Mouse (Mus musculus): Measurements from ENCODE around the gene Coro6. TPM values are rescaled to one million over a fixed set of nuclear protein-coding genes. Genes with fewer than 3 reads are reported as not detected.

Coro6 gene
- polyA plus RNA-seq (2014; fragmentation: Illumina TruSeq; extraction: RNeasy Lipid Tissue Mini Kit (QIAGEN cat#74804); ENCODE audit: low read depth, low replicate concordance) = not detected

DNA sequence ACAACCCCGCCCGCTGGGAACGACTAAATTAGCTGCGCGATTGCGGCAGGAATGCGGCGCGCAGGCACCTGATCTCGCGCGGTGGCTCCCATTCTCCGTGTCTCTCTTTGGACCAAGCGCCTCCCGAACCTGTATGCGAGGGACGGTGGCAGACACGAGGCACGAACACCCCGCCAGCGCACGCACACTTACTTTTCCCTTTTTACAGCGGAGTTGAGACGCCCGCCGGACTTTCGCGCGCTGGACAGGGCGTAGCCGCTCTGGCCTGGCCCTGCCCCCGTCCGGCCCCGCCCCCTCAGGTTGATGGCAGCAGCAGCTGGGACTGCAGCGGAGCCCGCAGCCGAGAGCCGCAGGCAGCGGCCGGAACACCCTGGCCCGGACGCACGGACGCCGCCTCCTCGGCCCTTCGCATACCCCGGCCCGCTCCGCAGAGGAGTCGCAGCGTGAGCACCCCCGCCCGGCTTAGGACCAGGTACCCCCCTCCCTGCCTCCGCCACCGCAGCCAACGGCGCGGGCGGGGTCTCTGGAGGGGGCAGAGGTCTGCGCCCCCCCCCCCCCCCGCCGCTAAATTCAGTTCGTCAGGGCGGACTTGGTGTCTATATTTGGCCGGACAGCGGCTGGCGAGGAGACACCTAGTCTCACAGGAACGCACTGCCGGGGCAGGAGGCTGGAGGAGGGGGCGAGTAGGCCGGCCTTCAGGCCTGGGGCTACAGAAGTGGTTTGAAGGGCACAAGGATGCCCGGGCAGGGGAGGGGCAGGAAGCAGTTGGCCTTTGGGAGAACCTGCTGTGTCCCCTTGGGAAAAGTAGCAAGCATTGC is at the start of gene Coro6:
TSS of gene Coro6 (plus strand) at position 129 of the 818 bp plus-strand sequence.

DNA sequence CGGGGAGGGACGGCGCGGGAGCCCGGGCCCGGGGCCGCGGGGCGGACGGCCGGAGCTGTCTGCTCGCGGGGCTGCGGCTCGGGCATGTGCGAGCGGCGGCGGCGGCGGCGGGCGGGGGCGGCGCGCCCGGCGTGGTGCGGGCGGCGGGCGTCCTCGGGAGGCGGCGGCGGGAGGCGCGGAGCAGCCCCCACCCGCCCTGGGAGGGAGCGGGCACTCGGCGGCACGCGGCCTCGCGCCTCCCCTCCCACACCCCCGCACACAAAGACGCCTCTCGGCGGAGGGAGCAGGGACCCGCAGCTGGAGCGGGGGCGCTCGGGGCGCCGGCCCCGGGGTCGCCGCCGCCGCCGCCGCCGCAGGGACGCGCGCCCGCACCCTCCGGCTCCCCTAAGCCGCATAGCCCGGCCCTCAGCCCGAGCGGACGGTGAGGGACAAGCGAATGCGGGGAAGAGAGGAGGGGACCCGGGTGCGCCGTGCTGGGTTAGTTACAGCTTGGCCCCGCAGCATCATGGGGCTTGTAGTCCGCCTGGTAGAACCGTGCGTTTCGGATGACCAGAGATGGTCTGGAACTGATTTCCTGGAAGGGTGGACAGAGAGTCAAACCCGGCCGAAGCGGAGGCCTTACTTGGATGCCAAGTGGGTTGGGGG is 27.5 kb downstream of the Coro6 start, which contains the start of gene Ankrd13b:
TSS of gene Ankrd13b (minus strand) at position 88 of the 645 bp plus-strand sequence.

DNA sequence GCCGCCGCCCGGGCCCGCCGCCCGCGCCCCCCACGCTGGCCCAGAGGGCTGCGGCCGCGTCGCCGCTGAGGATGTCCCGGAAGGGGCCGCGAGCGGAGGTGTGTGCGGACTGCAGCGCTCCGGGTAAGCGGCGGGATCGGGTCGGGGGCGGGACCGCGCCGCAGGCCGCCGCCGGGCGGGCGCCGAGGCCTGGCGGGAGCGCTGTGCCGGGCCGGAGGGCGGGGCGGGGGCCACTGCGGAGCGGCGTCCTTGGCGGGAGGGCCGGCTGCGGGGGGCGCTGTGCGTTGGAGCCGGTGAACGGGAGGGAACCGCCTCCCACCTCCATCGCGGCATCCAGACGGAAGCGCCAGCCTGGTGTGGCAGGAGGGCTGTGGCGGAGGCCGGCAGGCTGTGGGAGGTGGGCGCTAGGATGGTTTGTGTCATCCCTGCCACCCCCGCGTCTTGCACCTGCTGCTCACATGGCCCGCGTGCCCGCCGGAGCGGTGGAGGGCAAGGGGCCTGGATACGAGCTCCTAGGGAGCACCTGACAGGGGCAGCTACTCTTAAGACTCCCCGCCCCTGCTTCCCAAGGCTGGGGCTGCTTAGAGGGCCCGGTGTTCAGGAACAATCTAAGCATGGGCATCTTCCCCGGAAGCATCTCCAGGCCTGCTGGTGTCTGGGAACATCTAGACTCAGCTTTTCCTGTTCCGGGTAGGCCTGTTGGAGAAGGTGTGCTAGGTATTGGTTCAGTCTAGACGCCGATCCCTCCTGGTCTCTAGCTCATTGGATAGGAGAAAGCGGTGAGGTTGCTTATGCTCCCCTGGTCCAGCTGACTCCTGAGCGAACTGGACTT is 31.5 kb downstream of the Coro6 start, which contains the start of gene Git1:
TSS of gene Git1 (plus strand) at position 51 of the 832 bp plus-strand sequence.

DNA sequence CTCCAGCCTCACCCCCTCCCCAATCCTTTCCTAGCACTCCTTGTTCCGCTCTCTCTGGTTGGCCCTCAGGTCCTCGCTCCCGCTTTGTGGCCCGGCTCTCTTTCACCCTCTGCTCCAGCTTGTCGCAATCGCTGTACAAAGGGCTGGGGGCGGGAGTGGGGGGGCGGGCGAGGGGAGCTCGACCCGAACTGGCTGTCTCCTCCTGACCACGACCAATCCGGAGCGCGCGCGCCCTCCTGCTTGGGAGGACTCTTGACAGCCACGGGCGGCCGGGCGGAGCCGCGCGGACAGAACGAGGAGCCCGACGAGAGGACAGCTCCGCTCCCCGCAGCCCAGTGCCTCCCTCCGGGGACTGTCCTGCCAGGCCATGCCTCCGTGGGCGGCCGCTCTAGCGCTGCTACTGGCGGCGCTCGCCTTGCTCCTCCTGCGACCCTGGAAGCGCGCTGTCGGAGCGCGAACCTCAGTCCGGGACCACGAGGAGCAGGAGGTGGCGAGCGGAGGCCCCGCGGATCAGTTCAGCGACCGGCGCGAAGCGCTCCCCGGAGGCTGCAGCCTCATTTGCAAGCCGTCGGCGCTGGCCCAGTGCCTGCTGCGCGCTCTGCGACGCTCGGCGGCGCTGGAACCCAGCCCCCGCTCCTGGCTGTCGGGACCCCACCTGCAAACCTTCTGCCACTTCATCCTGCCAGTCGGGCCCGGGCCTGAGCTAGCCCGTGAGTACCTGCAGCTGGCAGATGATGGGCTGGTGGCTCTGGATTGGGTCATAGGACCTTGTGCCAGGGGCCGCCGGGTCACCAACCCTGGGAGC is 52.8 kb downstream of the Coro6 start, which contains the start of gene Abhd15:
TSS of gene Abhd15 (plus strand) at position 290 of the 805 bp plus-strand sequence.

GRCm38 (mm10) chr11:77515637-77516552 is 53.7 kb downstream of the Coro6 start, which contains the start of gene Trp53i13:
TSS of gene Trp53i13 (minus strand) at chr11:77515980.

GRCm38 (mm10) chr11:77519043-77519442 is 56.8 kb downstream of the Coro6 start, which contains the start of gene Gm10392:
TSS of gene Gm10392 (minus strand) at chr11:77519198.

Other genes with a start within 250 kb of the Coro6 start
- 14.1 TPM for gene Ssh2, start 246.1 kb upstream of the Coro6 start, polyA plus RNA-seq (2014; fragmentation: Illumina TruSeq; extraction: RNeasy Lipid Tissue Mini Kit (QIAGEN cat#74804); ENCODE audit: low read depth, low replicate concordance)
- not detected for gene Ankrd13b, start 27.3 kb downstream of the Coro6 start, polyA plus RNA-seq (2014; fragmentation: Illumina TruSeq; extraction: RNeasy Lipid Tissue Mini Kit (QIAGEN cat#74804); ENCODE audit: low read depth, low replicate concordance)
- 0.99 TPM for gene Git1, start 31.2 kb downstream of the Coro6 start, polyA plus RNA-seq (2014; fragmentation: Illumina TruSeq; extraction: RNeasy Lipid Tissue Mini Kit (QIAGEN cat#74804); ENCODE audit: low read depth, low replicate concordance)
- 2.3 TPM for gene Abhd15, start 52.7 kb downstream of the Coro6 start, polyA plus RNA-seq (2014; fragmentation: Illumina TruSeq; extraction: RNeasy Lipid Tissue Mini Kit (QIAGEN cat#74804); ENCODE audit: low read depth, low replicate concordance)
- gene Trp53i13, start 53.6 kb downstream of the Coro6 start, polyA plus RNA-seq (2014; fragmentation: Illumina TruSeq; extraction: RNeasy Lipid Tissue Mini Kit (QIAGEN cat#74804); ENCODE audit: low read depth, low replicate concordance) = not detected
- gene Gm10392, start 56.8 kb downstream of the Coro6 start, polyA plus RNA-seq (2014; fragmentation: Illumina TruSeq; extraction: RNeasy Lipid Tissue Mini Kit (QIAGEN cat#74804); ENCODE audit: low read depth, low replicate concordance) = not detected
- gene Taok1, start 145.4 kb downstream of the Coro6 start, polyA plus RNA-seq (2014; fragmentation: Illumina TruSeq; extraction: RNeasy Lipid Tissue Mini Kit (QIAGEN cat#74804); ENCODE audit: low read depth, low replicate concordance) = 99.0 TPM
- 124 TPM for gene Nufip2, start 223.7 kb downstream of the Coro6 start, polyA plus RNA-seq (2014; fragmentation: Illumina TruSeq; extraction: RNeasy Lipid Tissue Mini Kit (QIAGEN cat#74804); ENCODE audit: low read depth, low replicate concordance)